Mouse (Mus musculus) cerebellum, postnatal 25 days (tissue): ENCODE measurements around the gene H2-T24.

Source experiments
- DNase-seq, 2 experiments: peaks; one replicate each; pipeline ENCODE4 v3.0.0; 2021; ENCODE audit warnings: mixed read lengths in 2 of 2

Gene H2-T24

GRCm38 (mm10) chr17:35981776-35982175 lies 38.6 kb downstream of the H2-T24 start:
- DNase-seq: no peak

- peak; percentile 72 to 79 for DNase-seq
These were observed 40.0 kb downstream of the H2-T24 start for GRCm38 (mm10) chr17:35980363-35980754.

- DNase-seq: peak; percentile 94 to 96
These were observed 40.7 kb downstream of the H2-T24 start, which contains the start of the genes Gnl1 and Prr3 for GRCm38 (mm10) chr17:35979401-35980362. Gene Gnl1 (plus strand): TSS chr17:35979851. Gene Prr3 (minus strand): TSS chr17:35980236.

- DNase-seq: no peak
These were observed 41.5 kb downstream of the H2-T24 start for GRCm38 (mm10) chr17:35978811-35979400.

- DNase-seq: no peak
These were observed 48.2 kb downstream of the H2-T24 start for GRCm38 (mm10) chr17:35972131-35972530.

GRCm38 (mm10) chr17:35969418-35970389 lies 50.7 kb downstream of the H2-T24 start, which contains the start of gene Abcf1:
Gene Abcf1 (minus strand): TSS chr17:35969761.
- DNase-seq: peak; percentile 99 to 100

- DNase-seq: peak in 1 of 2 experiments; percentile 10
These were observed 52.7 kb downstream of the H2-T24 start for GRCm38 (mm10) chr17:35967621-35968020.

GRCm38 (mm10) chr17:35963279-35963678 lies 57.1 kb downstream of the H2-T24 start:
- DNase-seq: peak; percentile 28 to 31

GRCm38 (mm10) chr17:35958533-35959223 lies 61.7 kb downstream of the H2-T24 start:
- DNase-seq: no peak
